Mouse (Mus musculus): ENCODE measurements around the gene Tekt5.

DNA sequence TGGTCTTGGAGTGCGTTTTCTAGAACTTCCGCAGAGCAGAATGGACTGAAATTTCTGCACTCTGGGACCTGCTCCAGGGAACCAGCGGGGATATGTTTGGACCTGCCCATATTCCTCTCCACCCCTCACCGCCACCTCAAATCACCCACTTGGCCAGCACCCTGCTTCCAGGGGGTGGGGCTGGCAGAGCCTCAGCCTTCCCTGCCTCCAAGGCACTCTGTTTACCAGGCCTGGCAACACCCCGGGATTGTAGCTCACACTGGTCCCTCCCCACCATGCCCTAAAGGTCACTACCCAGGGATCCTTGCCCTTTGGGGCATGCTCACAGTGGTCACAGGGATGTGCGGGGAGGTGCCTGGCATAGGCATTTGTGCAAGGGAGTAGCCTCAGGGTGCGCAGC is 47.7 kb downstream of the Tekt5 start:
- no peak for TF ChIP-seq POLR2A (IDR thresholded peaks at IDR 0.05; ENCODE audit: extremely low read depth, insufficient read depth, low read length)
- no peak for TF ChIP-seq CTCF (IDR thresholded peaks at IDR 0.05; ENCODE audit: low read depth, low read length)
